Mouse (Mus musculus) ovary, postnatal 36 days (tissue): ENCODE measurements at regions not wholly inside any gene's neighbourhood (a gene's known extent, or its start where the extent isn't known, plus 50 kb on each side); places are given as distances from the start of the nearest gene placed in this dataset.

Source experiments
- DNase-seq: peaks from one replicate; pipeline ENCODE4 v3.0.0; 2022; ENCODE audit warnings: low spot score, mixed read lengths

DNA sequence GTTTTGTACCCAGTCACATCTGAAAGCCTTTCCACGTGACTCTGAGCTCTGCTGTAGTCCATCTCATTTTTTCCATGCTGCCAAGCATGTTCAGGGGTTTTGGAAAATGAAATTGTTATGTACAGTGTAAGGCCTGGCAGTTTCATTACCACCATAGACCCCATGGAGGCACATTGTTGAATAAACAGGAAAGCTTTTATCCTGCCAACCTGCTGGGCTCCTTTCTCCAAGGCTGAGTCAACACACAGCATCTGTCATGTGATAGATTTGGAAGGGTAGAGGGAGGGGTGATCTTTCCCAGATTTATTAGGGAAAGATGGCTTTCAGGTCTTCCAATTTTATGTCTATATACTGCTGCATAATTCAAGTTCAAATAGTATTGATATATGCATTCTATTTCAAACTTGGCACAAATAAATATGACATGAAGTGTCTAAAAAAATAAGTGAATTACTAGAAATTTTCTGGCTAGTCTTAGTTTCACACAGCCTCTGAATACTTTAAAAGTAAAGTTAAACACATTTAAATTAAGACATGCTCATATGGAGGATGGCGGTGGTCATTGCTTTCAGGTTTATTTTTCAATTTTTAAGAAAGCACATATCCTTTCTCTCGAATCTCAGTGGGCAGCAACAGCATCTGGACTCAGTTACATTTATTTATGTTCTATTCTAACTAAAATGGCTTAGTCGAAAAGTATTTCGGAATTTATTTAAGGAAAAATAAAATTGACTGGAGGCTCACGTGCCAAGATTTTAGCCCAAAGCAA, 942.1 kb upstream of the Flrt2 start:
- DNase-seq: no peak

GRCm38 (mm10) chr12:94755754-94756153, 936.3 kb upstream of the Flrt2 start:
- no peak for DNase-seq

DNA sequence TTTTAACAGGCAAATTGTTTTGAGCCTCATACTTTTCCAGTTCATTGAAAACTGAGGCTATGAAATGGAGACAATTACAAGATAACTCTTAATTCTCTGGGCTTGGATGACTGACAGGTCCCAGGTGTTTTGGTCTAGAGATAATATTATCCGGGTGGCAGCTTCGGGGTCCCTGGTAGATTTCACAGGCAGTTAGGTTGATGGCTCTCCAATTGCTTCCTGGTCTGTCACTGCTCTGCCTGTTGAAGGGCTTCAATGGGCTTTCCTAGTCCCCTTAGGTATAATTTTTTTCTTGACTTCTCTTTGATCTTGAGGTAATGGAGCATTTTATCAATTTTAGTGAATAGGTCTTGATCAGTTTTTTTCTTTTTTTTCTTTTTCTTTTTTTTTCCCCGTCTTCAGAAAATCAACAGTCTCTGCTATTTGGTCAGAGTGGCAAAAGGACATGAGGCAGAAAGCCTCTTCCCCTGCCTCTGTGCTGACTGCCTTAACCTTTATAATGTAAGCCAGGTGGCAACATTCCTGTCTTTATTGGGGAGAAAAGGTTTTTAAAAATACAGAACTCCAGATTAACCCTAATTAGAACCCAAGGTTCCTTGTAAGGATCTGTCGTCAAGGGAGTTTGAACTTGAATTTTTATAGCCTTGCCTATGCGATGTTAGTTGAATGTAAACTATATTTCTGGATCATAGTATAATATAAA, 896.0 kb upstream of the Flrt2 start:
- no peak for DNase-seq

DNA sequence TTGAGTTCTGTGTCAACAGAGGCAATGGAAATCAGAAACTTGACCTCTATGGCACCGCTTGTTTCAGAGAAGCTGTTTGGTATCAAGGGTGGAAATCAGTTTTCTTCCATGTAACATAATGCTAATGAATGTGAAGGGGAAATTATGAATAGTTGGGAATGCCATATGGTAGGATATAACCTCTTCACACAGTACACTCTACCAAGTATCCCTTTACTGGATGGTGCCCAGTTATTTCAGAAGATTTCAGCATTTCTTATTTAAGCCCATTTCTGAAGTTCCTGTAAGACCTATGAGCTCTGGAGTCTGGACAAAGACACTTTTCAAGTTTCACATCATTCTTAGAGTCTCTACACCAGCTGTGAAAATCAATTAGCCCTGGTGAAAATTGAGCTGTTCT, 887.3 kb upstream of the Flrt2 start:
- no peak for DNase-seq

- DNase-seq: no peak
These were observed 860.6 kb upstream of the Flrt2 start for GRCm38 (mm10) chr12:94831400-94831799.

DNA sequence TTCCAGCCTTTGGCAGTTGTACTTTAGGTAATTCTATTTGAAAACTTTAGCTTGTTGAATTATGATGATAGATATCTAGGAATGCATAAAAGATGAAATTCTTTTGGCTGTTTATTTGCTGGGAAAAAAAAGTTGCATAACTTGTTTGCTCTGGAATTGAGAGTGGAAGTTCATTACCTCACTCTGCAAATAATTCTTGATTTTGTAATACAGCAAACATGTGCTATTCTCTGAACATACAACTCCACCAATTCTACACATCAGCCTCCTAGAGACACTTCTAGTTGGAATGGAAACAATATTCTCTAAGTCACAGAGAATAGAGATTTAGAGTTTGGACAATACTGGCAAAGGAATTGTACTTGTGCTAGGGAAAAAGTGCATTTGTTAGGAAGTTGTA, 829.3 kb upstream of the Flrt2 start:
- DNase-seq: no peak

DNA sequence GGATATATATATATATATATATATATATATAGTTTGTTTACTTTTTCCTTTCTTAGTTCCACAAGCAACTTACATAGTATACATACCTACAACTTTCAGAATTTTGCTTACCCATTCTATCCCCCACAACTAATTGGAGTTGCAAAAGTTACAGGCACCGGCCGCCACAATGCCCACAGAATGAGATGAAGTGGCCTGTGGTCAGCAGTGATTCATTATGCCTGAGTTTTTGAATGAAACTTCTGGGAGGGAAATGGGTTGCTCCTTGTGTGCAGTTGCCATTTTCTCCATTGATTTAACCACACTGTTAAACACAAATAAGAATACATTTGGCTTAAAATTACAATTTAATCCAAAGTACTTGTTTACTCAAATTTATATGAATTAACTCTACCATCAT, 781.2 kb upstream of the Flrt2 start:
- DNase-seq: no peak

DNA sequence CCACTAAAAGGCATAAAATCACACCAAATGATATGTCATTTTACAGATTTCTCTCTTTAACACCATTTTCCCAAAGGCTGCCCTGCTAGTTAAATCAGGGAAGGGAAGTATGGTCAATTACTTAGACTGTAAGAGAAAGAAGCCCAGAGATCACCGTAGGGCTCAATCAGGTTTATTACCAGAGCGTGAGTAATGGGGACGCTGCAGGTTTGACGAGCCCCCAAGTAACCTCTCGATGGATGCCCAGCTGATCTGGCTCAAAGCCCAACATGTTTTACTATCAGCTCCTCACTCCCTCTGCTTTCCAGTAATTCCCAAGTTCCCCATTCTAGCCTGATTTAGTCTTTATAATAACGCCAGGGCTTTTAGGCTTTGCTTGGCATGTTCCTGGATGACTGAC, 749.0 kb upstream of the Flrt2 start:
- no peak for DNase-seq
